Mouse (Mus musculus) heart, embryonic 10.5 days (tissue): ENCODE measurements around the gene Pald1. TPM values are rescaled to one million over a fixed set of nuclear protein-coding genes. Genes with fewer than 3 reads are reported as not detected.

ENCODE experiments used
- DNase-seq: peaks from one replicate; pipeline ENCODE4 v3.0.0-alpha.2; 2017; ENCODE audit warnings: low spot score
- H3K27ac ChIP-seq: fragments of 300-500 bp; sonication (generic); 2 replicates; pipeline ENCODE4 v1.5.1; 2016; ENCODE audit warnings: mild to moderate bottlenecking
- H3K27me3 ChIP-seq: fragments of 300-500 bp; sonication (generic); 2 replicates; pipeline ENCODE4 v1.6.1; 2016; ENCODE audit warnings: mild to moderate bottlenecking; ENCODE audit not compliant: poor library complexity, insufficient read depth, severe bottlenecking
- H3K36me3 ChIP-seq: fragments of 300-500 bp; sonication (generic); 2 replicates; pipeline ENCODE4 v1.6.1; 2016; ENCODE audit warnings: mild to moderate bottlenecking, moderate library complexity
- H3K4me1 ChIP-seq: fragments of 300-500 bp; sonication (generic); 2 replicates; pipeline ENCODE4 v1.6.1; 2016; ENCODE audit warnings: mild to moderate bottlenecking
- H3K4me3 ChIP-seq: fragments of 300-500 bp; sonication (generic); 2 replicates; pipeline ENCODE4 v1.5.1; 2016; ENCODE audit warnings: mild to moderate bottlenecking, moderate library complexity
- H3K9me3 ChIP-seq: fragments of 300-500 bp; sonication (generic); 2 replicates; pipeline ENCODE4 v1.6.1; 2016; ENCODE audit warnings: mild to moderate bottlenecking, moderate library complexity
- WGBS: fragments of 180-500 bp; shearing (Covaris S2); methylation state at CpG from one replicate; pipeline ENCODE4 v1.1.7; 2016; 5-methylcytosine and 5-hydroxymethylcytosine counted together
- polyA plus RNA-seq: library from polyadenylated mRNA; unstranded; fragments of >200 nt; fragmentation: Nextera tagmentation; extraction: Ambion mirVana; gene quantifications from 2 replicates; pipeline ENCODE4 v1.2.1, GENCODE M21; 2016

Gene Pald1
- polyA plus RNA-seq, 1 experiment from 2014 or later, result 34.2 TPM

GRCm38 (mm10) chr10:61378698-61379097, 4.6 kb downstream of the Pald1 start:
- peaks cover 5% of the 10 kb centered on the region; the same call in 1 of the 2 replicates for H3K36me3 ChIP-seq
- H3K27me3 ChIP-seq, result no peaks in the 10 kb centered on the region
- WGBS, result 78% methylated on average over 5 of the region's 5 CpGs
- H3K4me3 ChIP-seq, result no peak overlapping the region
- no peak for DNase-seq
- no peaks in the 10 kb centered on the region for H3K9me3 ChIP-seq
- peak overlapping the region; percentile 90 for H3K27ac ChIP-seq
- peaks cover 82% of the 10 kb centered on the region for H3K4me1 ChIP-seq

GRCm38 (mm10) chr10:61378050-61378449, 5.3 kb downstream of the Pald1 start:
- Histone ChIP-seq H3K36me3 (peaks cover 5% of the 10 kb centered on the region; the same call in 1 of the 2 replicates), H3K4me3 (no peak overlapping the region), H3K27me3 (no peaks in the 10 kb centered on the region), H3K27ac (peak overlapping the region; percentile 33; the same call in 1 of the 2 replicates), H3K9me3 (no peaks in the 10 kb centered on the region), H3K4me1 (peaks cover 79% of the 10 kb centered on the region)
- DNase-seq, result no peak
- WGBS, result 87% methylated on average over 5 of the region's 5 CpGs

- WGBS, result 75% methylated on average over 6 of the region's 6 CpGs
- 0 out of 2 replicates have a peak, but pooled peaks cover 3% of the 10 kb centered on the region for H3K27me3 ChIP-seq
- no peak for DNase-seq
- no peaks in the 10 kb centered on the region for H3K9me3 ChIP-seq
- H3K36me3 ChIP-seq, result peaks cover 10% of the 10 kb centered on the region
- peak overlapping the region; percentile 0; the same call in 1 of the 2 replicates for H3K27ac ChIP-seq
- H3K4me3 ChIP-seq, result no peak overlapping the region
- peaks cover 82% of the 10 kb centered on the region for H3K4me1 ChIP-seq
These were observed 8.4 kb downstream of the Pald1 start for GRCm38 (mm10) chr10:61374771-61375481.

- Histone ChIP-seq H3K4me3 (no peak overlapping the region), H3K4me1 (peaks cover 78% of the 10 kb centered on the region), H3K27me3 (0 out of 2 replicates have a peak, but pooled peaks cover 3% of the 10 kb centered on the region), H3K27ac (peak overlapping the region; percentile 0; the same call in 1 of the 2 replicates), H3K9me3 (no peaks in the 10 kb centered on the region), H3K36me3 (peaks cover 10% of the 10 kb centered on the region)
- DNase-seq, result no peak
- 22% methylated on average over 4 of the region's 4 CpGs for WGBS
These were observed 9.3 kb downstream of the Pald1 start for GRCm38 (mm10) chr10:61374076-61374475.

- H3K27ac ChIP-seq, result peak overlapping the region; percentile 67
- H3K27me3 ChIP-seq, result 0 out of 2 replicates have a peak, but pooled peaks cover 3% of the 10 kb centered on the region
- H3K9me3 ChIP-seq, result no peaks in the 10 kb centered on the region
- H3K4me1 ChIP-seq, result peaks cover 75% of the 10 kb centered on the region
- no peak overlapping the region for H3K4me3 ChIP-seq
- 54% methylated on average over 4 of the region's 4 CpGs for WGBS
- DNase-seq, result no peak
- H3K36me3 ChIP-seq, result peaks cover 5% of the 10 kb centered on the region; the same call in 1 of the 2 replicates
These were observed 10.8 kb downstream of the Pald1 start for GRCm38 (mm10) chr10:61372585-61372923.

- H3K4me3 ChIP-seq, result no peak overlapping the region
- H3K4me1 ChIP-seq, result peaks cover 78% of the 10 kb centered on the region
- 0 out of 2 replicates have a peak, but pooled peaks cover 3% of the 10 kb centered on the region for H3K27me3 ChIP-seq
- H3K36me3 ChIP-seq, result peaks cover 5% of the 10 kb centered on the region; the same call in 1 of the 2 replicates
- WGBS, result 79% methylated on average over 9 of the region's 9 CpGs
- no peaks in the 10 kb centered on the region for H3K9me3 ChIP-seq
- peak overlapping the region; percentile 67; the same call in 1 of the 2 replicates for H3K27ac ChIP-seq
- DNase-seq, result no peak
These were observed 11.3 kb downstream of the Pald1 start for GRCm38 (mm10) chr10:61371884-61372584.

GRCm38 (mm10) chr10:61370273-61370979, 12.9 kb downstream of the Pald1 start:
- peaks cover 5% of the 10 kb centered on the region; the same call in 1 of the 2 replicates for H3K36me3 ChIP-seq
- no peak for DNase-seq
- no peaks in the 10 kb centered on the region for H3K9me3 ChIP-seq
- H3K27ac ChIP-seq, result peak overlapping the region; percentile 65
- H3K4me3 ChIP-seq, result no peak overlapping the region
- 0 out of 2 replicates have a peak, but pooled peaks cover 3% of the 10 kb centered on the region for H3K27me3 ChIP-seq
- 67% methylated on average over 18 of the region's 18 CpGs for WGBS
- peaks cover 85% of the 10 kb centered on the region for H3K4me1 ChIP-seq

- no peak for DNase-seq
- Histone ChIP-seq H3K4me1 (peaks cover 78% of the 10 kb centered on the region), H3K36me3 (peaks cover 7% of the 10 kb centered on the region), H3K27ac (no peak overlapping the region; the same call in 1 of the 2 replicates), H3K9me3 (no peaks in the 10 kb centered on the region), H3K27me3 (0 out of 2 replicates have a peak, but pooled peaks cover 3% of the 10 kb centered on the region), H3K4me3 (no peak overlapping the region)
- 69% methylated on average over 5 of the region's 5 CpGs for WGBS
These were observed 13.6 kb downstream of the Pald1 start for GRCm38 (mm10) chr10:61369755-61370154.

- Histone ChIP-seq H3K9me3 (no peaks in the 10 kb centered on the region), H3K4me3 (no peak overlapping the region), H3K4me1 (peaks cover 49% of the 10 kb centered on the region), H3K27ac (no peak overlapping the region), H3K27me3 (0 out of 2 replicates have a peak, but pooled peaks cover 3% of the 10 kb centered on the region), H3K36me3 (peaks cover 23% of the 10 kb centered on the region)
- 50% methylated on average over 1 of the region's 1 CpGs for WGBS
- DNase-seq, result no peak
These were observed 17.4 kb downstream of the Pald1 start for GRCm38 (mm10) chr10:61365902-61366301.

- Histone ChIP-seq H3K4me3 (no peak overlapping the region), H3K9me3 (no peaks in the 10 kb centered on the region), H3K27ac (no peak overlapping the region), H3K4me1 (peaks cover 42% of the 10 kb centered on the region), H3K27me3 (no peaks in the 10 kb centered on the region), H3K36me3 (peaks cover 22% of the 10 kb centered on the region)
- WGBS, result 87% methylated on average over 6 of the region's 6 CpGs
- no peak for DNase-seq
These were observed 18.9 kb downstream of the Pald1 start for GRCm38 (mm10) chr10:61364431-61364830.

- H3K4me1 ChIP-seq, result peaks cover 38% of the 10 kb centered on the region
- H3K27ac ChIP-seq, result peak overlapping the region; percentile 23; the same call in 1 of the 2 replicates
- H3K27me3 ChIP-seq, result no peaks in the 10 kb centered on the region
- DNase-seq, result no peak
- H3K36me3 ChIP-seq, result peaks cover 22% of the 10 kb centered on the region
- WGBS, result 76% methylated on average over 8 of the region's 8 CpGs
- H3K4me3 ChIP-seq, result no peak overlapping the region
- H3K9me3 ChIP-seq, result no peaks in the 10 kb centered on the region
These were observed 20.3 kb downstream of the Pald1 start for GRCm38 (mm10) chr10:61362992-61363391.

- H3K27ac ChIP-seq, result peak overlapping the region; percentile 23; the same call in 1 of the 2 replicates
- peaks cover 22% of the 10 kb centered on the region for H3K36me3 ChIP-seq
- WGBS, result 82% methylated on average over 9 of the region's 9 CpGs
These were observed 20.8 kb downstream of the Pald1 start for GRCm38 (mm10) chr10:61362483-61362882.

More at GRCm38 (mm10) chr10:61362483-61362882, 20.8 kb downstream of the Pald1 start:
- peaks cover 42% of the 10 kb centered on the region for H3K4me1 ChIP-seq
- no peaks in the 10 kb centered on the region for H3K9me3 ChIP-seq
- H3K27me3 ChIP-seq, result no peaks in the 10 kb centered on the region
- no peak overlapping the region for H3K4me3 ChIP-seq
- no peak for DNase-seq
